Mouse (Mus musculus): ENCODE measurements around the gene Gm10985. TPM values are rescaled to one million over a fixed set of nuclear protein-coding genes. Genes with fewer than 3 reads are reported as not detected.

Gene Gm10985
- not detected for total RNA-seq (2023)

GRCm38 (mm10) chr3:53844786-53845185 lies at the start of gene Gm10985:
Gene Gm10985 (plus strand): TSS chr3:53845086.

DNA sequence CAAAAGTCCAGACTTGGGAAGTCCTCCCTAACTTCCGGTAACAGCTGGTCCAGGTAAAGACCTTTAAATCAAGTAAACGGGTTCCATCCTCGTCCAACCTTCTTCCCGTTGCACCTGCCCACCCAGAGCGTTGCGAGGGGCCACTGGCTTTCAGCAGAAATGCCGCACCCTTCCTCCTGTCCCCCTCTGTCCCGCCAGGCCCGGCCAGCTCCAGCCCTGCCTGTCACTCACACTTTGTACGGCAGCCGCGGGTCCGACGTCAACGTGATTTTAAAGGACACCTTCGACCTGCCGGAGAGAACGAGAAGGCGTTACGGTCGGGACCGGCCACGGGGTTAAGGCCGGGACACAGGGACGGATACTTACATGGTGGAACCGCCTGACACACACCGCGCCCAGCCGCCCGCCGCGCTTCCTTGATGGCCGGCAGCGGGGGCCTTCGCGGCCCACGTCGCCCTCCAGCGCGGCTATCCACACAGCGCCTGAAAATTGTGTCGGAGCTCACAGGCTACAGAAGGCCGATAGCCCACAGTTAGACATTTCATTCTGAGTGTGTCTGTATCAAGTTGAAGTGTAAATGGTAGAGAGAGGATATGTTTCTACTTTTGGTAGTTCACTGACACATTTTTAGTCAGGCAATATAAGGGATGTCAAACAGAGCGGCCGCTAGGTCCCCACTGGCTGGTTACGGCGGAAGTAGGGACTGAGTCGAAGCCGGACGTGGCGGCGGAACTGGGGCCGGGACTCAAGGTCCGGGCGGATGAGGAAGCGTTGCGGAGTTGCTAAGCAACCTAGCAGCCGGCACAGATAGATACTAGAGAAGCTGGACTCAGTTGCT lies 18.7 kb downstream of the Gm10985 start, which contains the start of gene Ufm1:
TSS of gene Ufm1 (minus strand) at position 448 of the 838 bp plus-strand sequence.

Other genes starting within 250 kb of the Gm10985 start
- not detected for gene Frem2, start 187.7 kb upstream of the Gm10985 start, total RNA-seq (2023)
- gene Ufm1, start 18.7 kb downstream of the Gm10985 start, total RNA-seq (2023), result 10 to 100 TPM; 39.2 to 40.6 TPM

All from neutrophil, adult 59 days (primary cell).